Mouse (Mus musculus) embryonic facial prominence, embryonic 13.5 days (tissue): ENCODE results near the gene Gm4791. TPM values are rescaled to one million over a fixed set of nuclear protein-coding genes. Genes with fewer than 3 reads are reported as not detected.

ENCODE experiments used
- ATAC-seq: fragments of 200-750 bp; cut with Nextera tagmentation; 2 replicates; pipeline ENCODE4 v1.8.0; 2017; ENCODE audit warnings: low read depth; ENCODE audit not compliant: insufficient number of reproducible peaks, insufficient read depth, low FRiP score, low TSS enrichment
- H3K27ac ChIP-seq: fragments of 300-500 bp; sonication (generic); 2 replicates; pipeline ENCODE4 v1.5.1; 2015; ENCODE audit warnings: moderate library complexity, mild to moderate bottlenecking, inconsistent platforms
- H3K27me3 ChIP-seq: fragments of 300-500 bp; sonication (generic); 2 replicates; pipeline ENCODE4 v1.6.1; 2015; ENCODE audit warnings: mild to moderate bottlenecking, inconsistent platforms
- H3K36me3 ChIP-seq: fragments of 300-500 bp; sonication (generic); 2 replicates; pipeline ENCODE4 v1.6.1; 2015; ENCODE audit warnings: mild to moderate bottlenecking, inconsistent platforms
- H3K4me1 ChIP-seq: fragments of 300-500 bp; sonication (generic); 2 replicates; pipeline ENCODE4 v1.6.1; 2015; ENCODE audit warnings: inconsistent platforms
- H3K4me2 ChIP-seq: fragments of 300-500 bp; sonication (generic); 2 replicates; pipeline ENCODE4 v1.6.1; 2015; ENCODE audit warnings: moderate library complexity, mild to moderate bottlenecking, inconsistent platforms
- H3K4me3 ChIP-seq: fragments of 300-500 bp; sonication (generic); 2 replicates; pipeline ENCODE4 v1.5.1; 2015; ENCODE audit warnings: mild to moderate bottlenecking, inconsistent platforms
- H3K9ac ChIP-seq: fragments of 300-500 bp; sonication (generic); 2 replicates; pipeline ENCODE4 v1.6.1; 2015; ENCODE audit warnings: mild to moderate bottlenecking, inconsistent platforms
- H3K9me3 ChIP-seq: fragments of 300-500 bp; sonication (generic); 2 replicates; pipeline ENCODE4 v1.6.1; 2016; ENCODE audit warnings: inconsistent platforms
- WGBS: fragments of 180-500 bp; shearing (Covaris S2); methylation state at CpG from one replicate; pipeline ENCODE4 v1.1.7; 2015; ENCODE audit warnings: mixed read lengths; 5-methylcytosine and 5-hydroxymethylcytosine counted together
- polyA plus RNA-seq: library from polyadenylated mRNA; unstranded; fragments of >200 nt; fragmentation: Nextera tagmentation; extraction: Ambion mirVana; gene quantifications from 2 replicates; pipeline ENCODE4 v1.2.1, GENCODE M21; 2015

Gene Gm4791
- 0.21 TPM in 1 of 2 replicates, not detected in the other for polyA plus RNA-seq

- no peak within 1 kb of the TSS for H3K4me2 ChIP-seq
- H3K9ac ChIP-seq: no peak within 1 kb of the TSS
- no peaks in the 10 kb centered on the region for H3K4me1 ChIP-seq
- no peak within 1 kb of the TSS for H3K27ac ChIP-seq
- ATAC-seq: no peak
- no peaks in the 10 kb centered on the region for H3K36me3 ChIP-seq
- no peaks in the 10 kb centered on the region for H3K27me3 ChIP-seq
- no peaks in the 10 kb centered on the region for H3K9me3 ChIP-seq
- WGBS: 26% methylated on average over 5 of the region's 5 CpGs
- H3K4me3 ChIP-seq: no peak within 1 kb of the TSS
Observed at GRCm38 (mm10) chr9:46998338-46998791, at the start of gene Gm4791. Gene Gm4791 (plus strand): TSS chr9:46998741.

- no peak for ATAC-seq
- no peak overlapping the region for H3K27ac ChIP-seq
- no peaks in the 10 kb centered on the region for H3K36me3 ChIP-seq
- 84% methylated on average over 6 of the region's 6 CpGs for WGBS
- no peaks in the 10 kb centered on the region for H3K27me3 ChIP-seq
- H3K4me2 ChIP-seq: no peak overlapping the region
- H3K9me3 ChIP-seq: no peaks in the 10 kb centered on the region
- no peak overlapping the region for H3K4me3 ChIP-seq
- H3K4me1 ChIP-seq: peaks cover 15% of the 10 kb centered on the region
- no peak overlapping the region for H3K9ac ChIP-seq
Observed at GRCm38 (mm10) chr9:46956286-46956685, 42.3 kb upstream of the Gm4791 start.

- 68% methylated on average over 8 of the region's 8 CpGs for WGBS
- H3K27ac ChIP-seq: no peak overlapping the region
Observed at GRCm38 (mm10) chr9:46957420-46957950, 41.1 kb upstream of the Gm4791 start.

GRCm38 (mm10) chr9:46966028-46966427 is 32.5 kb upstream of the Gm4791 start:
- Histone ChIP-seq H3K4me2 (no peak overlapping the region), H3K9me3 (no peaks in the 10 kb centered on the region), H3K36me3 (no peaks in the 10 kb centered on the region), H3K9ac (no peak overlapping the region), H3K4me1 (peaks cover 8% of the 10 kb centered on the region), H3K27ac (no peak overlapping the region), H3K27me3 (no peaks in the 10 kb centered on the region), H3K4me3 (no peak overlapping the region)
- no peak for ATAC-seq
- 82% methylated on average over 5 of the region's 5 CpGs for WGBS

More at GRCm38 (mm10) chr9:46957420-46957950, 41.1 kb upstream of the Gm4791 start:
- Histone ChIP-seq H3K36me3 (no peaks in the 10 kb centered on the region), H3K4me1 (peaks cover 15% of the 10 kb centered on the region), H3K4me3 (no peak overlapping the region), H3K4me2 (no peak overlapping the region), H3K9me3 (no peaks in the 10 kb centered on the region), H3K9ac (no peak overlapping the region), H3K27me3 (no peaks in the 10 kb centered on the region)
- no peak for ATAC-seq

- H3K9me3 ChIP-seq: no peaks in the 10 kb centered on the region
- ATAC-seq: no peak
- H3K36me3 ChIP-seq: no peaks in the 10 kb centered on the region
- no peak overlapping the region for H3K27ac ChIP-seq
- 44% methylated on average over 6 of the region's 6 CpGs for WGBS
- no peaks in the 10 kb centered on the region for H3K27me3 ChIP-seq
- H3K9ac ChIP-seq: no peak overlapping the region
- no peak overlapping the region for H3K4me2 ChIP-seq
- H3K4me1 ChIP-seq: peaks cover 7% of the 10 kb centered on the region
- no peak overlapping the region for H3K4me3 ChIP-seq
Observed at GRCm38 (mm10) chr9:46968970-46969369, 29.6 kb upstream of the Gm4791 start.

DNA sequence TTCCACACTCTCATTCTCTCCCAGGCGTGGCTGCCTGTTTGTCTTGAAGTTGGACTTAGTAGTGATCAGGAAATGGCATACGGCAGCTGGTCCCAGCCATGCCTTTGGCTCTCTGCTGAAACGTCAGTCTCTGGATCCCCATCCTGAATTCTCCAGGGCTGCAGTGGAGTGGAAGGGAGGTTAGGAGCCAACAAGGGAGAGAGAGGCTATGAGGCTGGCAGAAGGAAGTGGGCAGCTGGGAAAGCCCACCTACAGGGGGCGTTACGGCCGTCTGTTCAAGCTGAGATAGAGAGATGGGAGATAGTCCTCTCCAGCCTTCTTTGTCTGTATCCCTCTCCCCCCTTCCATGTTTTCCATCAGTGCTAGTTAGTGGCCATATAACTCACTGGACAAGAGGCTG is 29.1 kb upstream of the Gm4791 start:
- Histone ChIP-seq H3K4me1 (peaks cover 7% of the 10 kb centered on the region), H3K27me3 (no peaks in the 10 kb centered on the region), H3K9ac (no peak overlapping the region), H3K36me3 (no peaks in the 10 kb centered on the region), H3K4me3 (no peak overlapping the region), H3K4me2 (no peak overlapping the region), H3K27ac (no peak overlapping the region), H3K9me3 (no peaks in the 10 kb centered on the region)
- 53% methylated on average over 6 of the region's 6 CpGs for WGBS
- no peak for ATAC-seq

DNA sequence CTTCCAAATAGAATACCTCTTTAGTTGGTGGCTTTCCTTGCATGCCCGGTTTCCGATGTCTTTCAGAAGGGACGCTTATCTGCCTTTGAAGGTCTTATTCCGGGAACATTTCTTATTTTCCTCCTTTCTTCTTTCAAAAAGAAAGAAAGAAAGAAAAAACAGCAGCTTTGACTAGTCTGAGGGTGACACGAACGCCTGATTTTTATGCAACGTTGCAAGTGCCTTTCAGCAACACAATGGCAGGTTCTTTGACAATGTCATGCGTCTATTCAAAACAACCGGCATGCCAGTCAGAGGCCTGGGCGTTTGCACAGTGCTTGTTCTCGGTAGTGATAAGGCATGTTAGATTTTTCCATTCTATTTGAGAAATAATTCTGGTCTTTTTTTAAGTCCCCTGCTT is 19.7 kb upstream of the Gm4791 start:
- Histone ChIP-seq H3K4me1 (no peaks in the 10 kb centered on the region), H3K9me3 (no peaks in the 10 kb centered on the region), H3K36me3 (no peaks in the 10 kb centered on the region), H3K27me3 (no peaks in the 10 kb centered on the region), H3K9ac (no peak overlapping the region), H3K4me3 (no peak overlapping the region), H3K4me2 (no peak overlapping the region), H3K27ac (no peak overlapping the region)
- no peak for ATAC-seq
- 62% methylated on average over 11 of the region's 11 CpGs for WGBS

GRCm38 (mm10) chr9:46980111-46980510 is 18.4 kb upstream of the Gm4791 start:
- Histone ChIP-seq H3K27ac (no peak overlapping the region), H3K27me3 (no peaks in the 10 kb centered on the region), H3K9ac (no peak overlapping the region), H3K4me3 (no peak overlapping the region), H3K36me3 (no peaks in the 10 kb centered on the region), H3K4me2 (no peak overlapping the region), H3K9me3 (no peaks in the 10 kb centered on the region), H3K4me1 (no peaks in the 10 kb centered on the region)
- no peak for ATAC-seq
- 19% methylated on average over 2 of the region's 2 CpGs for WGBS

DNA sequence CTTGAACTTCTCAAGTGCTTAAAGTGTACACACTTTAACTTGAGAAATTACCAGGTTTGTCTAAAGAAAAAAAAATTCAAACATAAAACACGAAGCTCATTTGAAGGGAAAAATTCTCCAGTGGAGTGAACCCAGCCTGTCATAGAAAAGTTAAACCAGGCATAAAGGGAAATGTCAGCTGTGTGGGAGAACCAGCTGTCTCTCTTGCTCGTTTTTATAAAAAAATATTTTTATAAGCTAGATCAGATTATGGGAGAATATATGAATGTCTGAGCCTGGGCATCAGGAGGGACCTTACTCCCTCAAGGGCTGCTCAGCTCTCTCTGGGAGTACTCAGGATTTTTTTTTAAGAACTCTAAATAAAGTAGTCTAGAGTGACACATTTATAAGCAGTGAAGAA is 15.1 kb upstream of the Gm4791 start:
- H3K27ac ChIP-seq: no peak overlapping the region
- WGBS: 55% methylated on average over 2 of the region's 2 CpGs
- H3K4me3 ChIP-seq: no peak overlapping the region
- H3K36me3 ChIP-seq: no peaks in the 10 kb centered on the region
- H3K4me2 ChIP-seq: no peak overlapping the region
- no peaks in the 10 kb centered on the region for H3K27me3 ChIP-seq
- H3K4me1 ChIP-seq: no peaks in the 10 kb centered on the region
- H3K9me3 ChIP-seq: no peaks in the 10 kb centered on the region
- no peak overlapping the region for H3K9ac ChIP-seq
- ATAC-seq: no peak

GRCm38 (mm10) chr9:47041569-47041968 is 43.0 kb downstream of the Gm4791 start:
- Histone ChIP-seq H3K4me2 (no peak overlapping the region), H3K27ac (no peak overlapping the region), H3K27me3 (no peaks in the 10 kb centered on the region), H3K4me3 (no peak overlapping the region), H3K4me1 (no peaks in the 10 kb centered on the region), H3K9me3 (no peaks in the 10 kb centered on the region), H3K9ac (no peak overlapping the region), H3K36me3 (no peaks in the 10 kb centered on the region)
- 87% methylated on average over 6 of the region's 6 CpGs for WGBS
- ATAC-seq: no peak
